Mouse (Mus musculus): ENCODE measurements at regions not wholly inside any gene's neighbourhood (a gene's known extent, or its start where the extent isn't known, plus 50 kb on each side); places are given as distances from the start of the nearest gene placed in this dataset.

- 75% methylated on average over 4 of the region's 4 CpGs for WGBS
- no peak for DNase-seq (ENCODE audit: low read depth, low spot score)
Measured at GRCm38 (mm10) chr5:44416844-44417589, 190.6 kb upstream of the Tapt1 start.

GRCm38 (mm10) chr5:44414441-44414840 lies 188.0 kb upstream of the Tapt1 start:
- 51% methylated on average over 7 of the region's 7 CpGs for WGBS
- no peak for DNase-seq (ENCODE audit: low read depth, low spot score)

GRCm38 (mm10) chr5:44403300-44403699 lies 176.9 kb upstream of the Tapt1 start:
- DNase-seq (ENCODE audit: low read depth, low spot score) = no peak
- 81% methylated on average over 6 of the region's 6 CpGs for WGBS

GRCm38 (mm10) chr5:44400573-44401332 lies 174.3 kb upstream of the Tapt1 start:
- 81% methylated on average over 8 of the region's 8 CpGs for WGBS
- DNase-seq (ENCODE audit: low read depth, low spot score) = no peak

GRCm38 (mm10) chr5:44387237-44387810 lies 160.9 kb upstream of the Tapt1 start:
- DNase-seq (ENCODE audit: low read depth, low spot score) = no peak
- WGBS = 43% methylated on average over 6 of the region's 6 CpGs

GRCm38 (mm10) chr5:44386176-44386575 lies 159.8 kb upstream of the Tapt1 start:
- DNase-seq (ENCODE audit: low read depth, low spot score) = no peak
- WGBS = 52% methylated on average over 6 of the region's 6 CpGs

- no peak for DNase-seq (ENCODE audit: low read depth, low spot score)
Measured at GRCm38 (mm10) chr5:44383049-44383448, 156.6 kb upstream of the Tapt1 start.

- DNase-seq (ENCODE audit: low read depth, low spot score) = no peak
- 25% methylated on average over 4 of the region's 4 CpGs for WGBS
Measured at GRCm38 (mm10) chr5:44370006-44370405, 143.6 kb upstream of the Tapt1 start.

GRCm38 (mm10) chr5:44352324-44352723 lies 125.9 kb upstream of the Tapt1 start:
- 91% methylated on average over 1 of the region's 1 CpGs for WGBS
- DNase-seq (ENCODE audit: low read depth, low spot score) = no peak

- 74% methylated on average over 2 of the region's 2 CpGs for WGBS
Measured at GRCm38 (mm10) chr5:44341457-44342014, 115.1 kb upstream of the Tapt1 start.

GRCm38 (mm10) chr5:44338662-44339061 lies 112.2 kb upstream of the Tapt1 start:
- 60% methylated on average over 4 of the region's 4 CpGs for WGBS
- DNase-seq (ENCODE audit: low read depth, low spot score) = no peak

More at GRCm38 (mm10) chr5:44341457-44342014, 115.1 kb upstream of the Tapt1 start:
- DNase-seq (ENCODE audit: low read depth, low spot score) = no peak

- 79% methylated on average over 5 of the region's 5 CpGs for WGBS
- DNase-seq (ENCODE audit: low read depth, low spot score) = no peak
Measured at GRCm38 (mm10) chr5:44335756-44336155, 109.3 kb upstream of the Tapt1 start.

- DNase-seq (ENCODE audit: low read depth, low spot score) = no peak
- 96% methylated on average over 1 of the region's 1 CpGs for WGBS
Measured at GRCm38 (mm10) chr5:44319626-44320025, 93.2 kb upstream of the Tapt1 start.

GRCm38 (mm10) chr5:44306769-44307557 lies 80.5 kb upstream of the Tapt1 start:
- 22% methylated on average over 16 of the region's 16 CpGs for WGBS
- no peak for DNase-seq (ENCODE audit: low read depth, low spot score)

- WGBS = 23% methylated on average over 14 of the region's 14 CpGs
Measured at GRCm38 (mm10) chr5:44303886-44304855, 77.7 kb upstream of the Tapt1 start.

GRCm38 (mm10) chr5:44284384-44284783 lies 58.0 kb upstream of the Tapt1 start:
- peak; percentile 36 for DNase-seq (ENCODE audit: low read depth, low spot score)
- 11% methylated on average over 5 of the region's 5 CpGs for WGBS

More at GRCm38 (mm10) chr5:44303886-44304855, 77.7 kb upstream of the Tapt1 start:
- peak; percentile 10 for DNase-seq (ENCODE audit: low read depth, low spot score)
